Mouse (Mus musculus): ENCODE results near the gene Galnt10. TPM values are rescaled to one million over a fixed set of nuclear protein-coding genes. Genes with fewer than 3 reads are reported as not detected.

The Galnt10 gene
- polyA plus RNA-seq, 1 experiment: 22.4 TPM

DNA sequence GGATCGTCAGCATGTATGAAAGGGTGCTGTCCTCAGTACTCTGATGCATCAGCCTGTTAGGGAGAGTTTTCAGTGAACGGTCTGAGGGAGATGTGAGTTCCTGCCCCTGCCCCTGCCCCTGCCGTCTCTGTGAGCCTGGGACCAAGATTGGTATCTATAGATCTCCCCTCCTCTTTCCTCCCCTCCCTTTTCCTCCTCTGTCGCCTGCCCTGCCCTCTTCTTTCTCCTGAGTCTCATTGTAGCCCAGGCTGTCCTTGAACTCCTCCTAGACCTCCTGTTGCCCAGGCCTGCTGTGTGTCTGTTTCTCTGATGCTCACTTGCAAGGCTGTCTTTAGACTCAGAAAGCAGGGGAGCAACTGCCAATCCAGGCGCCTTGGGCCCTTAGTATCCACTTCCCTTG lies 39.6 kb downstream of the Galnt10 start:
- H3K4me3 ChIP-seq (ENCODE audit: insufficient read depth, low read length): no peak overlapping the region
- TF ChIP-seq POLR2A (IDR thresholded peaks at IDR 0.05; ENCODE audit: borderline replicate concordance, low read depth, low read length) (no peak), CTCF (IDR thresholded peaks at IDR 0.05; ENCODE audit: low read depth, low read length) (no peak)
- peaks cover 21% of the 10 kb centered on the region for H3K4me1 ChIP-seq (ENCODE audit: control insufficient read depth, insufficient read depth, low read length)
- H3K27ac ChIP-seq (ENCODE audit: insufficient read depth, low read depth, low read length): no peak overlapping the region

DNA sequence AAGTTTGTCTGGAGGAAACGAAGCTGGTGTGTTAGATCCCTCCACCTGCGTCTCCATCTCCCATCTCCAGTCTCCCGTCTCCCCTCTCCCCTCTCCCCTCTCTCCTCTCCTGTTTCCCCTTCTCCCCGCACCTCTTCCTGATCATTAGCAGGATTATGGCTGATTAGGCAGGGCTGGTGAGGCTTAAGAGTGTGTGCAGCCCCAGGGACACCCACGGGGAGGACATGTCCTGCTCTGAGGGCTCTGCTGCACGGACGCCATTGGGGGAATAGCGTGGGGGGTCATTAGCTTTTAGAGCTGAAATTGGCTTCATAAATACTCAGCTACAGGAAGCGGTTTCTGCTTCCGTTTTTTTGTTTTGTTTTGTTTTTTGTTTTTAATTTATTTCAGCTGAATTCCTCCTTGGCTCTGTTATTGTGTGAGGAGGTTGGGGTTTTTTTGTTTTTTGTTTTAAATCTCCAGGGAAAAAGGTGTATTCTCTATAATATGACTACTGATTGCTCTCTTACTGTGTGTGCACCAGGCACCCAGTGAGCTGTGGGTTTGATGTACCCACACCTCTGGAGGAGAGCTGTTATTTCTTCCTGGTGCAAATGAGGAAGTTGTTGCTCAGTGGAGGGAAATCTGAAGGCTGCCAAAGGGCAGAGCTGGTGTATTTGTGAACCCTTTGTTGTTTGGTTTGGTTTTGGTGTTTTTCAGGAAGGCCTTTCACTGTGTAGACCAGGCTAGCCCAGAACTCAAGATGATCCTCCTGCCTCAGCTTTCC lies 40.6 kb downstream of the Galnt10 start:
- H3K4me3 ChIP-seq (ENCODE audit: insufficient read depth, low read length): peak overlapping the region; percentile 60

GRCm38 (mm10) chr11:57686797-57687196 lies 41.6 kb downstream of the Galnt10 start:
- peak overlapping the region; percentile 91 for H3K27ac ChIP-seq (ENCODE audit: insufficient read depth, low read depth, low read length)
- H3K4me3 ChIP-seq (ENCODE audit: insufficient read depth, low read length): no peak overlapping the region
- H3K4me1 ChIP-seq (ENCODE audit: control insufficient read depth, insufficient read depth, low read length): peaks cover 16% of the 10 kb centered on the region
- TF ChIP-seq POLR2A (IDR thresholded peaks at IDR 0.05; ENCODE audit: borderline replicate concordance, low read depth, low read length): no peak
- TF ChIP-seq CTCF (IDR thresholded peaks at IDR 0.05; ENCODE audit: low read depth, low read length): no peak

More for the DNA sequence above, 40.6 kb downstream of the Galnt10 start:
- peak overlapping the region; percentile 91 for H3K27ac ChIP-seq (ENCODE audit: insufficient read depth, low read depth, low read length)
- 0 out of 2 replicates have a peak, but pooled peaks have one; percentile 7 for TF ChIP-seq CTCF (IDR thresholded peaks at IDR 0.05; ENCODE audit: low read depth, low read length)
- no peak for TF ChIP-seq POLR2A (IDR thresholded peaks at IDR 0.05; ENCODE audit: borderline replicate concordance, low read depth, low read length)
- peaks cover 21% of the 10 kb centered on the region for H3K4me1 ChIP-seq (ENCODE audit: control insufficient read depth, insufficient read depth, low read length)

DNA sequence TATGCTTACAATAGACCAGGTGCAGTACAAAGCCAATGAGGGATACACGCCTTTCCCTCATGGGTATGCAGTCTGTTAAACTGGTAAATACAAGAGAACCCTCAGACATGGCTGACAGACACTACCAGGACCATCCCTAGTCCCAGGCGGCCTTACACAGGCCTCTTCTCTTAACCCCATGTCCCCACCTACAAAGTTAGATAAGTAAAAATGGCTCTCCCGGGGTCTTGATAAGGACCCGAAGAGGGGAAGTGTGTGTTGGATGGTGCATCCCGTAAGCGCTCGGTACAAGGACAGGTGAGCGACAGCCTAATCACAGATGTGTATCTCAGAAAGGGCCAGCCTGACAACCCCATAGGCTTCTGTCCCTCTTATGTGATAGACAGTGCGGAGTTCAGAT lies 42.0 kb downstream of the Galnt10 start:
- TF ChIP-seq POLR2A (IDR thresholded peaks at IDR 0.05; ENCODE audit: borderline replicate concordance, low read depth, low read length): no peak
- TF ChIP-seq CTCF (IDR thresholded peaks at IDR 0.05; ENCODE audit: low read depth, low read length): no peak
- Histone ChIP-seq H3K4me1 (ENCODE audit: control insufficient read depth, insufficient read depth, low read length) (peaks cover 14% of the 10 kb centered on the region), H3K27ac (ENCODE audit: insufficient read depth, low read depth, low read length) (no peak overlapping the region)

DNA sequence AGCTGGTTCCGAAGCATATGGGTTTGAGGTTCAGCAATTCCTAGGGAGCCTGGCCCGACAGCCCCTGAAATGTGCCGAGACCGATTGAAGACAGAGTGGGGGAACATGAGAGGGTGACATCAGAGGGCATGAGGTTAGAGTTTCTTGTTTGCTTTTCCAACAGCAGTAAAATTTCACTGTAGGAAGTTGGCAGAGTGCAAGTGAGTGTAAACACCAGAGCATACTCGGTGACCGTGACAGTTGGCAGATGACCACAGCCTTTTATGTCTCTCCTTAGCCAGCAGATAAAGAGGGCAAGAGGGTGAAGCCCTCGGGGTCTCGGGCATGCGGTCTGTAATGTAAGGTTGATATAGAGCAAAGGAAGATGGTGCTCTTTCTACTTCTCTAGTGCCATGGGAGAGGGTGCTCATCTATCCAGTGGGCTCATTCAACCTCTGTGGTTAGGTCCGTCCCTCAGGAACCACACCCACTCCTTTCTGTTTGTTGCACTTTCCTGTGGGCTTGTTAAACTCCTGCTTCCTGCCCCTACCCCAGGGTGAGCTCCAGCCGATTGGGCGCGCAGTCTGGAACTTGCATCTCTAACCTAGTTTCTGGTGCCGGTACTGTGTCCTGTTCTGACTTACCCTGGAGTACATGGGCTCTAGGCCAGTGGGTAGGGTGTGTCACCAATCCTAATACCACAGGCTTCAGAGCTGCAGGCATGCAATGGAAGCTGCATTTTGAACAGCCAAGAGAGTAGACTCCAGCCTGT lies 43.1 kb downstream of the Galnt10 start:
- peaks cover 14% of the 10 kb centered on the region for H3K4me1 ChIP-seq (ENCODE audit: control insufficient read depth, insufficient read depth, low read length)
- TF ChIP-seq POLR2A (IDR thresholded peaks at IDR 0.05; ENCODE audit: borderline replicate concordance, low read depth, low read length): no peak
- TF ChIP-seq CTCF (IDR thresholded peaks at IDR 0.05; ENCODE audit: low read depth, low read length): no peak
- no peak overlapping the region for H3K27ac ChIP-seq (ENCODE audit: insufficient read depth, low read depth, low read length)
- H3K4me3 ChIP-seq (ENCODE audit: insufficient read depth, low read length): no peak overlapping the region

More for the DNA sequence above, 42.0 kb downstream of the Galnt10 start:
- H3K4me3 ChIP-seq (ENCODE audit: insufficient read depth, low read length): no peak overlapping the region

DNA sequence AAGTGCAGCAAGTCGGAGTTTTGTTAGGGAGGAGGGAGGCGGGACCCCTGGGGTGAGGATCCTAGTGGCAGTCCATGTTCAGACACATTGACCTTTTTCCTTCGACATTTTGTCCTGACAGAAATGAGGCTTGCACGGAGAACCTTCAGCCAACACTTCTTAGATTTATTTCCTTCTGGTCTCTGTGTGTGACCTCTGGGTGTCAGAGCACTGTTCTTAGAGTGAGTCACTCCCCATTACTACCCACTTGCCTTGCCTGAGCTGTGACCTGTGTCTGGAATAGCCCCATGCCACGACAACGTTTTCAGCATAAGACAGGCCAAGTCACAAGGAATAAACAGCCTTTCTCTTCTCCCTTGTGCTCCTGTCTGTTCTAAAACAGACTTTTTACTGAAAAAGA lies 44.6 kb downstream of the Galnt10 start:
- TF ChIP-seq POLR2A (IDR thresholded peaks at IDR 0.05; ENCODE audit: borderline replicate concordance, low read depth, low read length) (no peak), CTCF (IDR thresholded peaks at IDR 0.05; ENCODE audit: low read depth, low read length) (no peak)
- Histone ChIP-seq H3K4me1 (ENCODE audit: control insufficient read depth, insufficient read depth, low read length) (peaks cover 14% of the 10 kb centered on the region), H3K27ac (ENCODE audit: insufficient read depth, low read depth, low read length) (no peak overlapping the region), H3K4me3 (ENCODE audit: insufficient read depth, low read length) (no peak overlapping the region)

GRCm38 (mm10) chr11:57690836-57691235 lies 45.6 kb downstream of the Galnt10 start:
- TF ChIP-seq POLR2A (IDR thresholded peaks at IDR 0.05; ENCODE audit: borderline replicate concordance, low read depth, low read length) (no peak), CTCF (IDR thresholded peaks at IDR 0.05; ENCODE audit: low read depth, low read length) (no peak)

GRCm38 (mm10) chr11:57691939-57692338 lies 46.7 kb downstream of the Galnt10 start:
- Histone ChIP-seq H3K4me1 (ENCODE audit: control insufficient read depth, insufficient read depth, low read length) (peaks cover 8% of the 10 kb centered on the region), H3K4me3 (ENCODE audit: insufficient read depth, low read length) (no peak overlapping the region), H3K27ac (ENCODE audit: insufficient read depth, low read depth, low read length) (no peak overlapping the region)
- no peak for TF ChIP-seq POLR2A (IDR thresholded peaks at IDR 0.05; ENCODE audit: borderline replicate concordance, low read depth, low read length)
- no peak for TF ChIP-seq CTCF (IDR thresholded peaks at IDR 0.05; ENCODE audit: low read depth, low read length)

More at GRCm38 (mm10) chr11:57690836-57691235, 45.6 kb downstream of the Galnt10 start:
- Histone ChIP-seq H3K4me3 (ENCODE audit: insufficient read depth, low read length) (no peak overlapping the region), H3K4me1 (ENCODE audit: control insufficient read depth, insufficient read depth, low read length) (peaks cover 7% of the 10 kb centered on the region), H3K27ac (ENCODE audit: insufficient read depth, low read depth, low read length) (no peak overlapping the region)

DNA sequence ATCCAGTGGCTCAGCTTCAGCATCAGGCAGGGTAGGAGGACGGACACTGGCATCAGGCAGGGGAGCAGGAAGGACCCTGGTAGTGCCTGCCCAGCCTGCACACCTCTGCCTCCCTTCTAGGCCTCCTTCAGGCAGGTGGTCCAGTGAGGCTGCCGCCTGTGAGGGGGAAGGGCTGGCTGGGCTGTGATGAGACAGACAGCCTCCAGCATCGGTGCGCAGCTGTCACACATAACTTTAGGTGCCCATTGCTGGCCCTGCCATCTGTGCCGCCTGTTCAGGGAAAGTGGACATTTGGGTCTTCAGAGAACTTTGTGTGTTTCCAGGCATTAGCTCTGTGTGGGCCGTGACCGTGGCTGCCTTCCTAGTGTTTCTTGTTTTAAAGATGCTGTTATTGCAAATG lies 47.5 kb downstream of the Galnt10 start:
- Histone ChIP-seq H3K4me1 (ENCODE audit: control insufficient read depth, insufficient read depth, low read length) (peaks cover 8% of the 10 kb centered on the region), H3K4me3 (ENCODE audit: insufficient read depth, low read length) (no peak overlapping the region)
- no peak for TF ChIP-seq POLR2A (IDR thresholded peaks at IDR 0.05; ENCODE audit: borderline replicate concordance, low read depth, low read length)
- TF ChIP-seq CTCF (IDR thresholded peaks at IDR 0.05; ENCODE audit: low read depth, low read length): no peak

DNA sequence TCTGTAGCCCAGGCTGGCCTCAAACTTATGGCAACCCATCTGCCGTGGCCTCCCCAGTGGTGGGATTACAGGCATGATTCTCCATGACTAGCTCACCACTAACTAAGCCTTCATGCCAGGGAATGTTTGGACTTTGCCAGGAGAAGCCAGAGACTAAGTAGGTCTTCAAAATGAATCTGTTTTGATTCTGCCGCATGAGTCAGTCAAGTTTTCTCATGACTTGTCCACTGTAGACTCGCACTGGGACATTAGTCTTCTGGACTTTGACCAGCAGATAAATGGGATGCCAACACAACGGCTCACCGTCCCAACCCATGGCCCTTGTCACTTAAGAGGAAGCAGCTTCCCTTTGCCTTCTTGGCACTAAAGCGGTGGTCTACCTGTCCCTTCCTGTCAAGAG lies 49.2 kb downstream of the Galnt10 start:
- H3K4me1 ChIP-seq (ENCODE audit: control insufficient read depth, insufficient read depth, low read length): peaks cover 8% of the 10 kb centered on the region
- TF ChIP-seq POLR2A (IDR thresholded peaks at IDR 0.05; ENCODE audit: borderline replicate concordance, low read depth, low read length) (no peak), CTCF (IDR thresholded peaks at IDR 0.05; ENCODE audit: low read depth, low read length) (no peak)
- H3K27ac ChIP-seq (ENCODE audit: insufficient read depth, low read depth, low read length): no peak overlapping the region
- no peak overlapping the region for H3K4me3 ChIP-seq (ENCODE audit: insufficient read depth, low read length)

More for the DNA sequence above, 47.5 kb downstream of the Galnt10 start:
- H3K27ac ChIP-seq (ENCODE audit: insufficient read depth, low read depth, low read length): no peak overlapping the region
